Mouse (Mus musculus) right cerebral cortex, postnatal 25 days (tissue): Measurements from ENCODE around the gene Kif26b.

Experiments
- DNase-seq: peaks from one replicate; pipeline ENCODE4 v3.0.0; 2022

The Kif26b gene

DNA sequence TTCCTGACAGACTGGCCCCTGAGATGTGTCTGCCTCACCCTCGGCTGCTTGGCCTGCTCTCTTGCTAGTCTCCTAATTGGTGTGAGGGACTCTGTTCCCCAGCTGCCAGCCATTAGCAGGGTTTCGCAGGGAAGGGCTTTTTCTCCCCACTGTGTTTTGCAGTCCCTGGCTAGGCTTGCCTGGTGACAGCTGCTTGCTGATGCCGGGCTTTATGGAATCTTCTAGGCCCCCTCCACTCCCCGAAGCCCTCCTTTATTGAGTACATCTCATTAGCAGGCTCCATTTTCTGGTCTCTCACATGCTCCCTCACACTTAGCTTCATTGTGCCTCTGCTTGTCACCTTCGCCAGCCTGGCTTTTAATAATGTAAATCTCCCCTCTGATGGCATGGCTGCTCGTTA is 327.0 kb downstream of the Kif26b start:
- DNase-seq = no peak

DNA sequence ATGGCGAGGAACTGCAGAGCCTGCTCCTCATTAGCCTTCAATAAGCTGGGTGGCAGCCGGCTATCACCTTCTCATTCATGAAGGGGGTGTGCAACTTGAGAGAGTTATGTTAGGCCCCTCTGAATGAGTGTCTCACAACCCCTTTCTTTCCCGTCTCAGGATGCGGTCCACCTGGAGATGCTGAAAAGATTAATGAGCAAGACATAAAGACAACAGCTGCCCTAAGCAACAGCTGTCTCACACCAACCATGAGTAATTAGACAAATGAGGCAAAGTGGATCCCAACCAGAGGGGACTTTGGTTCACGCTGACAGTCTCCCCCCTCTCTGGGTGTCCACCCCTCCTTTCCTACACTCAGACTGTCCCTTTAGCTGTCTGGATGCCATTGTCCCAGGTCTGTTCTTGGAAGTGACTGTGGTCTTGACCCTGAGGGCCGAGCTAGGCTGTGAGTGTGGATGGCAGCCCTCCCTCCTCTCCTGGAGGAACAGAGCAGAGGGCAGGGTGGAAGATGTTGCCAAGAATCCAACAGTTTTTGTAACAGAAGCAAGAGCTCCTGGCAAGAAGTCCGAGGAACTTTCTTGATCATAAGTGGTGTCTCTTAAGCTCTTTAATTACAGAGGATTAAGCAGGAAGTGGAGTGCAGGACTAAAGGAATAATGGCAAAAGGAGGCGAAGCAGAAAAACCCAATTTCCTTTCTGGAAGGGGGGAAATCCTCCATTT is 331.9 kb downstream of the Kif26b start:
- DNase-seq = no peak

DNA sequence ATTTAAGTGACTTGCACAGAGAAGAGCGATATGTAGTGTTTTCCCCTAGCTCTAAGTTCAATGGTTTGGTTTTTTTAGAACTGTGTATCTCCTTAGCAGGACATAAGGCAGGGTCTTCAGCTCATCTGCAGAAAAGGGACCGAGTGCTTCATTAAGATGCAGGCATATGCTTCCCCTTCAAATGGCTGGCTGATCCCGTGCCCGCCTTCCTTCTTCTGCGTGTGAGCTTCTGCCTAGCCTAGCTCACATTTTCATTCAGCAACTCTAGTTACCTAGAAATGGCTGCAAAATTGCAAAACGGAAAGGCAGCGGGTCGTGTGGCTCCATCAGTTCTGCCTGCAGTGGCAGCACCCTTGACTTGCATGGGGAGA is 332.5 kb downstream of the Kif26b start:
- no peak for DNase-seq

DNA sequence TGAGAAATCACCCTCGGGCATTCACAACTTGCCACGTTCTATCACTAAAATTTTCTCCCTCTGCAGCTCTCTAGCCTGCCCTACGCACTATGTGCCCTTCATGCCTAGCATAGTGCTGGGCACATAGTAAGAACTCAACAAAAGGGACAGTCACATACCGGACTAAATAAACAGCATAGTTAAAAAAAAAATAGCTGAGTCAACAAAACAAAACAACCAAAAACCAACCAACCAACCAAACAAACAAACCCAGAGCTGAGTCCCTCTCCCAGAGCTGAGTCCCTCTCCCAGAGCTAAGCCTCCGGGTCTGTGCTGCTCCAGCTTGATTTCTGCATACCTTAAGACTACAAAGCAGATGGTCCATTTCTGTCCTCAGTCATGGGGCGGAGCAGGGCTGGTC is 334.8 kb downstream of the Kif26b start:
- no peak for DNase-seq

GRCm38 (mm10) chr1:178864297-178864696 is 335.4 kb downstream of the Kif26b start:
- DNase-seq = no peak

GRCm38 (mm10) chr1:178866757-178867156 is 337.8 kb downstream of the Kif26b start:
- no peak for DNase-seq

GRCm38 (mm10) chr1:178871055-178871454 is 342.1 kb downstream of the Kif26b start:
- DNase-seq = no peak

DNA sequence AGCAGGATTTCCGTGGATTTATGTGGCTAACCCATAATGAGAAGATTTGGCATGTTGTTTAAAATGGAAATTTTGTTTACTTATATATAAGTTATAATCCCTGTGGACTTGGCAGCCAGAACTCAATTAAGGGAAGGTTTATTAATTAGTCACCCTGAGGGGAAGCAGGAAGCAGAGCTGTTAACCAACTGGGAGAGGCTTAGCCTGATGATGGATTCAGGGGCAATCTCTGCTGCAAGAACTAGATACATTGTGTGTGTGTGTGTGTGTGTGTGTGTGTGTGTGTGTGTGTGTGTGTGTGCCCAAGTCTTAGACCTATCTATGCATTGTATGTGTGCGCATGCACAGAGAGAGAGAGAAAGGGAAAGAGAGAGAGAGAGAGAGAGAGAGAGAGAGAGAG is 348.0 kb downstream of the Kif26b start:
- no peak for DNase-seq

DNA sequence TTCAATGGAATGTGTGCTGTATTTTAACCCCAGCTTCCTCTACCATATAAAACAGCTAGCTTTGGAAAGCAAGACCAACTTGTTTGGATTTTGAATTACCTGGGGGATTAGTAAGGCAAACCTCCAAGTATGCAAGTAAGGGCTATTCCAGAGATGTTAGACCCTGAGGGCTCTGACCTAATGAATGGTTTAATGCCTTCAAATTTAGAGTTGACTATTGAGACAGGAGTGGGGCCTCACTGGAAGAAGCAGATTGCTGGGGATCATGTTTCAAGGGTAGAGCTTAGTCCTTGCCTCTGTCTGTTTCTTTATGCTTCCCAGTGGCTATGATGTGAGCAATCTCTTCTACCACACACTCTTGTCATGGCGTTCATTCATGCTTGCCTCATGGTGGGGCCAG is 349.8 kb downstream of the Kif26b start:
- no peak for DNase-seq

GRCm38 (mm10) chr1:178880905-178881304 is 352.0 kb downstream of the Kif26b start:
- DNase-seq = no peak

DNA sequence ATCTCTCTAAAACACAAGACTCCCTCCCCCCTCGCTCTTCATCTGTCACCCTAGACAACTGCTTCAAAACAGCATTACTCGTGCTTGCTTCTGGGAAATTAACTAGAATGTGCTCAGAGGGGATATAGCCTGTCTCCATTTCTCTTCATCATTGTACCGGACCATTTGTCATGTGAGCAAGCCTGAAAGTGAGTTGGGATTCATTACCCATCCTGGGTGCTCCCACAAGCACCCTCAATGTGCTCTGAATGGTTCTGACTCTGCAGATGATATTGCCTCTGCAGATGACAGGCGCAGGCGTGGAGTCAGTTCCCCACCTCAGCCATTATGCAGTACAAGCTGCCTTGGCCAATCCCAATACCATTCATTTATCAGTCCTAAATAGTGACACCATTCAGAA is 357.7 kb downstream of the Kif26b start:
- no peak for DNase-seq

DNA sequence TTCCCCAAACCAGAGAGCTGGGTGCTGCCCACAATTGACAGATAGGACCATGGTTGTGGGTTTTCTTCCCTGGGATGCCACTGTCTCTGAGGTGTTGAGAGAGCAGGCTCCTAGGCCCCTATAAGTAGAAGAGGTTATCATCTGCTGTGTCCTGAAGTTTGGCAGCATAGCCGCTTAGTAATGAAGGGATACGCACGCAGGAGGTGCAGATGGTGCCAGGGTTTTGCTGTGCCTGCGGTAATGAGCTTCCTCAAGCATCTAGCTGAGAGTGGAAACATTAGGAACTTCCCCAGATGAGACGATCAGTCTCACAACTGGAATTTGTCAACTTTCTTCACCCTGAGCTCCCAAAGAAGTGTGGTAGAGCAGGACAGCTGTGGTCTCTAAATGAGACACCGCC is 363.5 kb downstream of the Kif26b start:
- no peak for DNase-seq

GRCm38 (mm10) chr1:178893229-178894080 is 364.5 kb downstream of the Kif26b start:
- no peak for DNase-seq

DNA sequence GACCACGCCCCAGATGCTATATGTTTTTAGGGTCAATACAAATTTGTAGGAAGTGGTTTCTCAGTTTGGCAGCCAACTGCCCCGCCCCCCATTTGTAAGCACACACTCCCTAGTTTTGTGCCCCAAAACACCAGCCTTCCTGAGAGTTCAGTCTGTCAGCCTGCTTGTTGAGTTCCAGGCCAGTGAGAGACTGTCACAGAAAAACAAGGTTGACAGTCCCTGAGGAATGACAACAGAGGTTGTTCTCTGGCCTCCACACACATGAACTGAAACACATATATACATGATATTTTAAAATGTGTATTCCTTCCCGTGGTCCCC is 365.1 kb downstream of the Kif26b start:
- no peak for DNase-seq

DNA sequence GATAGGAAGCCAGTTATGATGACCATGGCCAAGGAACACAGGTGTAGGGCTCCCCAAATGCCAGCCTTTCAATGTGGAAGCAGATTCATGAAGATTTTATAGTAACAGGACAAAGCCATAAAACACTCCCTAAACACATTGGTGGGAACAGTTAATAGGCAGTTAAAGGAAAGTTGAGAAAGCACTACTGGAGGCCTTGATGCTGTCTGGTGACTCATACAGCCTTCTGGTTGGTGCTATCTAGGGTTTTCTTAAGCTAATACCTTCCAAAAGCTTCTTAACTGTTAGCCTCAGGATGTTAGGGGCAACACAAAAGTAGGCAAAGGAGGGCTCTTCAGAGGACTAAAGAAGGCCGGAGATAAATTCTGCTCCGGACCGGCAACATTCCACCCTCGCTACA is 366.7 kb downstream of the Kif26b start:
- DNase-seq = no peak

GRCm38 (mm10) chr1:178910951-178911350 is 382.0 kb downstream of the Kif26b start:
- no peak for DNase-seq

GRCm38 (mm10) chr1:178912936-178913716 is 384.2 kb downstream of the Kif26b start:
- DNase-seq = no peak

GRCm38 (mm10) chr1:178915056-178915455 is 386.1 kb downstream of the Kif26b start:
- DNase-seq = no peak

DNA sequence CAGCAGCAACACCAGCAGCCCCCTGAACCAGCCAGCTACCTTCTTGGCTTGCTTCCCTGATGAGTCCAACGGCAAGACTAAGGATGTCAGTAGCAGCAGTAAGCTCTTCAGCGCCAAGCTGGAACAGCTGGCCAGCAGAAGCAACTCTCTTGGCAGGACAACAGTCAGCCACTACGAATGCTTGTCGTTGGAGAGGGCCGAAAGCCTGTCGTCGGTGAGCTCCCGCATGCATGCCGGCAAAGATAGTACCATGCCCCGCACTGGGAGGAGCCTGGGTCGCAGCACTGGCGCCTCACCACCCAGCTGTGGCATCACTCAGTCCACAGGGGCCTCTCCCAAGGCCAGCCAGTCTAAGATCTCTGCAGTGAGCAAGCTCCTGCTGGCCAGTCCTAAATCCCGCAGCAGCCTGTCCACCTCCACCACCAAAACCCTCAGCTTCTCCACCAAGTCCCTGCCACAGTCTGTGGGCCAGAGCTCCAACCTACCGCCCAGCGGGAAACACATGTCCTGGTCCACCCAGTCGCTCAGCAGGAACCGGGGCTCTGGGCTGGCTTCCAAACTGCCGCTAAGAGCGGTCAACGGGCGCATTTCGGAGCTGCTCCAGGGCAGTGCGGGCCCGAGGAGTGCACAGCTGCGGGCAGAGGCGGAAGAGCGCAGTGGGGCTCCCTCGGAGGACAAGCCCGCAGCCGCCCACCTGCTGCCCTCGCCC is 388.4 kb downstream of the Kif26b start:
- no peak for DNase-seq

DNA sequence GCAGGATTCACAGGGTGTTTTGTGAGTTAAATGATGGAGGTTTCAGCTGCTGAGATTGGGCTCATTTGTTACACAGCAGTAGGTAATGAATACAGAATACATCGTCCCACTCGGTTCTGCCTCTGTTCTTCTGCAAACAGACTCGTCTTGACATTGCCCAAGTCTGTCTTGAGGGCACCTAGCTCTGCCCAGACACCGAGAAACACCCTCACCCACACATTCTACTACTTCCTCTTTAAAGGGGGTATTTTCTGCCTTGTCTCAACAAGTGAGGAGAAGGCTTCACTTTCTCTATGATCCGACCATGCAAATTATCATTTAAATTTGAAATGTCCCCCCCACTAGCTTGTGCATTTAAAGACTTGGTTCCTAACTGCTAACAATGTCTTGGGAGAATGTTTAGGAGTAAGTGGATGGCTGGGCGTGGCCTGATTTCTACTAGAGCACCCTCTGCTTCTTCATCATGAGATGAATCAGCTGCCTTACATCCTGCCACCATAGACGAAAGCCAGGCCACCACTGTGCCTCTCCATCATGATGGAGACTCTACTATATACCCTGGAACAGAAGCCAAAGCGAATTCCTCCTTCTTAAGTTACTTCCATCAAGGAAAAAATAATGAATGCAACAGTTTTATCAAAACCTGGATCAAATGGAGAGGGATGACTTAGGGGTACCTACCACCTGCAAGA is 395.7 kb downstream of the Kif26b start:
- no peak for DNase-seq

- no peak for DNase-seq
Observed at GRCm38 (mm10) chr1:178929531-178929930, 400.6 kb downstream of the Kif26b start.

- no peak for DNase-seq
Observed at GRCm38 (mm10) chr1:178933953-178934637, 405.2 kb downstream of the Kif26b start.
